Mouse (Mus musculus) hindbrain, postnatal 0 days (tissue): ENCODE results near the gene Lamb3. TPM values are rescaled to one million over a fixed set of nuclear protein-coding genes. Genes with fewer than 3 reads are reported as not detected.
"Not testable (repeated sequence)": the region's sequence is repeated elsewhere in the genome, so short reads cannot be mapped to it uniquely, and the experiment has no call there.

ENCODE experiments used
- ATAC-seq: fragments of 200-750 bp; cut with Nextera tagmentation; 2 replicates; pipeline ENCODE4 v1.8.0; 2017; ENCODE audit warnings: mild to moderate bottlenecking, moderate TSS enrichment, moderate library complexity
- DNase-seq: peaks from one replicate; pipeline ENCODE4 v3.0.0-alpha.2; 2015; ENCODE audit warnings: low spot score
- H3K27ac ChIP-seq: fragments of 300-500 bp; sonication (generic); 2 replicates; pipeline ENCODE4 v1.5.1; 2014; ENCODE audit warnings: mild to moderate bottlenecking
- H3K27me3 ChIP-seq: fragments of 300-500 bp; sonication (generic); 2 replicates; pipeline ENCODE4 v1.6.1; 2014; ENCODE audit warnings: low read length, mixed read lengths; ENCODE audit not compliant: insufficient read depth
- H3K36me3 ChIP-seq: fragments of 300-500 bp; sonication (generic); 2 replicates; pipeline ENCODE4 v1.6.1; 2014; ENCODE audit warnings: low read length, mixed read lengths; ENCODE audit not compliant: insufficient read depth
- H3K4me1 ChIP-seq: fragments of 300-500 bp; sonication (generic); 2 replicates; pipeline ENCODE4 v1.6.1; 2014; ENCODE audit warnings: antibody characterized with exemption, low read length, mixed read lengths; ENCODE audit not compliant: insufficient read depth
- H3K4me2 ChIP-seq: fragments of 300-500 bp; sonication (generic); 2 replicates; pipeline ENCODE4 v1.6.1; 2014; ENCODE audit warnings: low read depth, mild to moderate bottlenecking, low read length, moderate library complexity, mixed read lengths
- H3K4me3 ChIP-seq: fragments of 300-500 bp; sonication (generic); 2 replicates; pipeline ENCODE4 v1.5.1; 2014; ENCODE audit warnings: low read length
- H3K9ac ChIP-seq: fragments of 300-500 bp; sonication (generic); replicated peaks from 2 replicates; pipeline ENCODE4 v1.6.1; 2014; ENCODE audit warnings: mild to moderate bottlenecking, low read length, moderate library complexity, mixed read lengths
- H3K9me3 ChIP-seq: fragments of 300-500 bp; sonication (generic); 2 replicates; pipeline ENCODE4 v1.6.1; 2016; ENCODE audit warnings: low read length, mixed read lengths
- CTCF ChIP-seq: IDR thresholded peaks from 2 replicates; pipeline ENCODE4 v1.5.1; 2016; ENCODE audit warnings: antibody characterized with exemption, control low read depth, low read depth
- WGBS: fragments of 180-500 bp; shearing (Covaris S2); extraction: QIAGEN DNeasy Blood & Tissue Kit; methylation state at CpG from one replicate; pipeline ENCODE4 v1.1.7; 2014; 5-methylcytosine and 5-hydroxymethylcytosine counted together
- polyA plus RNA-seq: library from polyadenylated mRNA; unstranded; fragments of >200 nt; fragmentation: Nextera tagmentation; extraction: Ambion mirVana; gene quantifications from 2 replicates; pipeline ENCODE4 v1.2.1, GENCODE M21; 2015
- total RNA-seq: library from RNA; depleted of rRNA; stranded (reverse); fragments of >200 nt; gene quantifications from 2 replicates; pipeline ENCODE4 v1.2.3, GENCODE M21; 2014

The Lamb3 gene
- total and polyA plus RNA-seq, 2 experiments from 2014 or later = 0.36 to 1.3 TPM

DNA sequence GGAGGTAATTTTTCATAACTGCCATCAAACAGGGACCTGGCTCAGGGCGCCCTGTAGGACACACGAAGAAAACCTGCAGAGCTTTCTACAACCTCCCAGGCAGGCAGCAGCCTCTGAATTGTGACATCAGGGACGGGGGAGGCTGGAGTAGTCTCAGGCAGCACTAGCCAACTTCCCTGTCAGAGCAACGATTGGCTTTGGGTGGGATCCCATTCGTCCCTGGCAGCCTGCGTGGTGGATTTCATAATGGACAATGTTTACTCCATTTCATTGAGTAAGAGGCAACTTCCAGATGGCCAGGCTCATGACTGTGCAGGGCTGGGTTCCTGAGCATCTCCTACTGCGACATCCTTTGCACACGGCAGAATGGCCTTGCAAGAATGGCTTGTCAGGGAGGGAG lies 34.7 kb downstream of the Lamb3 start:
- WGBS = 58% methylated on average over 8 of the region's 8 CpGs
- ATAC-seq (peak; percentile 81), DNase-seq (peak; percentile 61)
- Histone ChIP-seq H3K27me3 (no peaks in the 10 kb centered on the region), H3K9me3 (no peaks in the 10 kb centered on the region), H3K4me1 (no peaks in the 10 kb centered on the region), H3K4me3 (no peak overlapping the region), H3K4me2 (no peak overlapping the region), H3K9ac (no peak overlapping the region), H3K27ac (no peak overlapping the region), H3K36me3 (no peaks in the 10 kb centered on the region)
- no peak for TF ChIP-seq CTCF

DNA sequence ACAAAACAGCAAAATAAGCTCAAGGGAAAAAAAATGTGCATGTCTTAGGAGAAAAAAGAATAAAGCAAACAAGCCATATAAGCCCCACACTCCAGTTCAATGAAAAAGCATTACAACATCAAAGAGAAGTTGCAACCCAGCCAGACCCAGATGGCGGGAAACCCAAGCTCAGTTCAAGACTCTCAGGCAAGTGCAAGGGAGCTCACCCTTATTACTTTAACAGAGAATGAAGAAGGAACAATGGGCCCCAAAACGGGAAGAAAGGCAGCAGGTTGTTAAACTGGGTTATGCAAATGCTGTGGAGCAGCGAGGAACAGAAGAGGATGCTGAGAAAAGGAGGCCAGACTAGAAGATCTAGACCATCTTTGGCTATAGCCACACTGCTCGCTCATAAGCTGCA lies 35.4 kb downstream of the Lamb3 start:
- TF ChIP-seq CTCF = no peak
- no peak for ATAC-seq
- Histone ChIP-seq H3K4me3 (no peak overlapping the region), H3K36me3 (no peaks in the 10 kb centered on the region), H3K4me1 (no peaks in the 10 kb centered on the region), H3K27me3 (no peaks in the 10 kb centered on the region), H3K4me2 (no peak overlapping the region), H3K27ac (no peak overlapping the region), H3K9ac (no peak overlapping the region), H3K9me3 (no peaks in the 10 kb centered on the region)
- 66% methylated on average over 4 of the region's 4 CpGs for WGBS
- DNase-seq = no peak

DNA sequence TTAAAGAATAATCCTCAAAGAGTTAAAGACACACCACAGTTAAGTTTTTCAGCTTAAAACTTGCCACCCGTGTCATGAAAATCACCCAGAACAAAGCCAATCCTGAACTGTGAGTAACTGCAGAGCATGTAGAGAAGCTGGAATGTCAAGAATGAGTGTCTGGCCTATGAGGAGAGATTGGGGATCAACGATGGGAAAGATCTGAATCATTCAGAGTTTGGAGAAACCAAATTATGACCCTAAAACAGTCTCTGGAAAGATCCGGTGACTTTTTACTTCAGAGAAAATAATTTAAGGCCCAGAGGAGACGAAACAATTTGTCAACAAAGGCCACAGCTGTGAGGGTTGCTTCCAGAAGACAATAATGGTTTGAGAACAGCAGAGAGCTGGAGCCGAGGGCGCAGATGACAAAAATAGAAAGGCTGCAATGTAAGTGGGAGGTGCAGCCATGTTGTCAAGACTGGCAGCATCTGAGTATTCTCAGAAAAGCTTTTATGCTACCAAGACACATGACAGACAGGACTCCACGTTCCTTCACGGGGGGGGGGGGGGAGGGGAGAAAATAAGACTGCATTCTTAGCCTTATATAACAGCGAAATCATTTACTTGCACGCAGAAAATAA lies 36.2 kb downstream of the Lamb3 start:
- Histone ChIP-seq H3K27ac (no peak overlapping the region), H3K9ac (no peak overlapping the region), H3K4me3 (no peak overlapping the region), H3K36me3 (no peaks in the 10 kb centered on the region), H3K4me2 (no peak overlapping the region), H3K27me3 (no peaks in the 10 kb centered on the region), H3K9me3 (no peaks in the 10 kb centered on the region), H3K4me1 (no peaks in the 10 kb centered on the region)
- DNase-seq (no peak), ATAC-seq (no peak)
- TF ChIP-seq CTCF = no peak
- 44% methylated on average over 10 of the region's 10 CpGs for WGBS

DNA sequence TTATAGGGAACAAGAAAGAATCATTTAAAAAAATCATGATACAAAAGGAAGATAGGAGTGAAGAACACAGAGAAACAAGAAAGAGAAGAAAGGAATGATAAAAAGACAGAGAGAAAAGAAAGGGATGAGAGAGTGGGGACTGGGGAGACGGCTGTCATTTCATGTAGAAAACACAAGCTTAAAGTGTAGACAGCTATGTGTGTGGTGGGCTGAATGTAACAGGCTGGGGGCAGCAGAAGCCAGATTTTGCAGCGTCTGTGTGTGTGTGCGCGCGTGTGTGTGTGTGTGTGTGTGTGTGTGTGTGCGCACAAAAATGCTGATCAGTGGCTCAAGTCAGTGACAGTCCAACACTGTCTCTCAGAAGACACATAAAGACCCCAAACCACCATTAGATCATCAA lies 36.7 kb downstream of the Lamb3 start:
- ATAC-seq (no peak), DNase-seq (peak; percentile 12)
- no peak overlapping the region for H3K9ac ChIP-seq
- no peak overlapping the region for H3K27ac ChIP-seq
- TF ChIP-seq CTCF = no peak
- no peaks in the 10 kb centered on the region for H3K27me3 ChIP-seq
- H3K4me3 ChIP-seq = no peak overlapping the region
- H3K4me1 ChIP-seq = no peaks in the 10 kb centered on the region
- H3K4me2 ChIP-seq = no peak overlapping the region
- 64% methylated on average over 6 of the region's 6 CpGs for whole genome bisulfite sequencing
- H3K9me3 ChIP-seq = no peaks in the 10 kb centered on the region
- no peaks in the 10 kb centered on the region for H3K36me3 ChIP-seq

DNA sequence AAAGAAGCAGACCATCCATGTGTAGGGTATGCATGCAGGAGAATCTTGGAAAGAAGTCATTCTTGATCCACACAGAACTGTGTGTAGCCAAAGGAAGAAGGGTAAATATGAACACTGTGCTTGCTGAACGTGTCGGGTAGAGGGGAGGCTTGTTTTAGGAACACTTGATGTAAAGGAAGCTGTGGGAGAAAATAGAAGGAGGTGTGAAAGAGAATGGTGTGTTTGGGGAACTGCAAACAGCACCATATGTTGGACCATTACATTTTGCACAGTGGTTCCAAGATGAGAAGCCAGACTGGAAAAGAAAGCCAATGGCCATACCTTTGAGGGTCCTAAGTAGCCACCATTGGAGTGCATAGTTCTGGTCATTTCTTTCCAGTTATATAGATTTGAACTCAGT lies 42.5 kb downstream of the Lamb3 start:
- DNase-seq (no peak), ATAC-seq (no peak)
- Histone ChIP-seq H3K36me3 (no peaks in the 10 kb centered on the region), H3K4me2 (no peak overlapping the region), H3K27ac (no peak overlapping the region), H3K4me1 (no peaks in the 10 kb centered on the region), H3K4me3 (no peak overlapping the region), H3K9ac (no peak overlapping the region), H3K9me3 (no peaks in the 10 kb centered on the region), H3K27me3 (no peaks in the 10 kb centered on the region)
- TF ChIP-seq CTCF = no peak
- WGBS = 81% methylated on average over 2 of the region's 2 CpGs

DNA sequence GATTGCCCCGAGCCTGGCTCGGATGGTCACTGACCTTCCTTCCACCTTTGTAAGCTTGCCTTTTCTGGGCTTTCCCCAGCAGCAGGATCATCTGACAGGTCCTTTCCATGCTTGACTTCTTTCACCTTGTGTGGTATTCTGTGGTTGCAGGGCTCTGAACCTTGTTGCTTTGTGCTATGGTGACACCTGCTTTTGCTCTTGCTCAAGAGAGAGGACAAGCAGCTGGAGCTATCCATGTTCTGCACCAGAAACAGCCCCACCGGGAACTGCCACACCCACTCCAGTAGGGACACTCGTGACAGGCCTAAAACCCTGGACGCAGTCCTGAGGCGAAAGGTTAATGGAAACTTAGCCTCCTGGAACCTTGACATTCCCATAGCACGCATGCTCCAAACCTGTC lies 43.9 kb downstream of the Lamb3 start:
- no peak for DNase-seq
- no peak for ATAC-seq
- Histone ChIP-seq H3K4me2 (no peak overlapping the region), H3K27me3 (no peaks in the 10 kb centered on the region), H3K4me3 (no peak overlapping the region), H3K9me3 (no peaks in the 10 kb centered on the region), H3K9ac (no peak overlapping the region), H3K4me1 (no peaks in the 10 kb centered on the region), H3K27ac (no peak overlapping the region), H3K36me3 (no peaks in the 10 kb centered on the region)
- TF ChIP-seq CTCF = no peak
- WGBS = 86% methylated on average over 7 of the region's 7 CpGs

DNA sequence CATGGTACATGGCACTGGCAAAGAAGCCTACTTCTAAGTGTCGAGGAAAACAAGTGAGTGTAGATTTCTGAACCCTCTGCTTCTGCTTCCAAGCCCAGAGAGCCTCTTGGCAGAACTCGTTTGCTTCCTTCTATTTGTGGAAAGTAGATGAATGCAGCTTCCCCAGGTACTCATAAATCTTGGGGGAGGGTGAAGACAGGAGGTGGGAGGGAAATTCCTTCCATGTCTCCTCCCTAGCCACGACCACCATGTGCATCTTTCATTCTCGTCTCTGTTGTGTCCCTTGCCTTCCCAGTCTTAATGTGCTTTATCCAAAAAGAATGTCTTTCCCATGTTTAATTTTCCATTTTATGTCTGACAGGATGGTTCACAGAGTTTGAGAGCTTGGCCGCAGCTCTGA lies 45.1 kb downstream of the Lamb3 start:
- Histone ChIP-seq H3K4me1 (no peaks in the 10 kb centered on the region), H3K27ac (no peak overlapping the region), H3K36me3 (no peaks in the 10 kb centered on the region), H3K4me3 (no peak overlapping the region), H3K9me3 (no peaks in the 10 kb centered on the region), H3K9ac (no peak overlapping the region; the same call in 1 of the 2 replicates), H3K4me2 (no peak overlapping the region), H3K27me3 (no peaks in the 10 kb centered on the region)
- DNase-seq (peak; percentile 7), ATAC-seq (no peak)
- no peak for TF ChIP-seq CTCF
- 41% methylated on average over 5 of the region's 5 CpGs for WGBS

DNA sequence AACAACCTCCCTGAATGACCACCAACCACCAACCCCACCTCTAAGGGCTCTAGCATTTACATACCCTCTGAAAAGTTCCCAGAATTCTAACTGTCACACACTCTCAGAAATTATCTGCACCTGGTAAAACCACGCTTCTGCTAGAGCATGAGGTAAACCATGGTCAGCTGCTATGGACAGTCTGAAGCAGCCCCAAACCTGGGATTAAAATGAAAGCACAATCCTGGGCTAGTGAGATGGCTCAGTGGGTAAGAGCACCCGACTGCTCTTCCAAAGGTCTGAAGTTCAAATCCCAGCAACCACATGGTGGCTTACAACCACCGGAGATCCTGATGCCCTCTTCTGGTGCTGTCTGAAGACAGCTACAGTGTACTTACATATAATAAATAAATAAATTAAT lies 46.4 kb downstream of the Lamb3 start:
- WGBS = 77% methylated on average over 3 of the region's 3 CpGs
- not testable (repeated sequence) for DNase-seq, ATAC-seq

More for the DNA sequence above, 46.4 kb downstream of the Lamb3 start:
- H3K9me3 ChIP-seq, H3K4me1 ChIP-seq, H3K27me3 ChIP-seq, H3K4me2 ChIP-seq, H3K9ac ChIP-seq, H3K27ac ChIP-seq, H3K4me3 ChIP-seq, H3K36me3 ChIP-seq: not testable (repeated sequence)
